Mouse (Mus musculus) G1E (cell line): ENCODE data around the gene Galnt17.

Experiments used
- CTCF ChIP-seq: IDR thresholded peaks from 2 replicates; pipeline ENCODE4 v1.5.1; 2012; ENCODE audit warnings: low read depth, low read length, inconsistent platforms, mixed read lengths
- GATA1 ChIP-seq: IDR thresholded peaks from 2 replicates; pipeline ENCODE4 v1.6.1; 2012; ENCODE audit warnings: borderline replicate concordance, low read length, inconsistent platforms, mixed read lengths

DNA sequence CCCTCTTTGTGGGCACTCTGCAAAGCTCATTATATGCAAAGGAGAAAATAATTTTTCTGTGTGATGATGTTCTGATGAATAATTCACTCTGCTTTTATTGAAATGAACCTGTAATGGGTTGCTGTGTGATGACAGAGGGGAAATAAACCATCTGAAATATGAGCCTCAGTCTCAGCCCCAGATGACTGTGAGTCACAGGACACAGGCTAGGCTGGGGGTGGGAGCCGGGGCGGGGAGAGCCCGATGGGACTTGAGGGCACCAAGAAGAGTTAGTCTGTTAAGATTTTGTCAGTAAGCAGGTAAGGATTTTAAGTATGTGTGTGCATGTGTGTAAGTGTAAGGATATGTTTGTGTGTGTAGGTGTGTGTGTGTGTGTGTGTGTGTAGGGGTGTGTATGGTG, 406.6 kb downstream of the Galnt17 start:
- TF ChIP-seq GATA1 = no peak
- TF ChIP-seq CTCF = no peak
